Mouse (Mus musculus) heart, adult 2 months (tissue): ENCODE results near the gene Nup210l. TPM values are rescaled to one million over a fixed set of nuclear protein-coding genes. Genes with fewer than 3 reads are reported as not detected.

ENCODE experiments used
- DNase-seq, 2 experiments: peaks; one replicate each; pipeline ENCODE4 v3.0.0; 2021
- H3K27ac ChIP-seq: fragments of 200-600 bp; 2 replicates; pipeline ENCODE4 v1.8.1; 2022
- H3K27me3 ChIP-seq: fragments of 200-500 bp; 2 replicates; pipeline ENCODE4 v1.6.1; 2012; ENCODE audit warnings: mild to moderate bottlenecking, low read length, inconsistent platforms, mixed read lengths; ENCODE audit not compliant: control insufficient read depth, insufficient read depth
- H3K36me3 ChIP-seq: fragments of 200-500 bp; 2 replicates; pipeline ENCODE4 v1.6.1; 2012; ENCODE audit warnings: low read length, inconsistent platforms; ENCODE audit not compliant: control insufficient read depth, insufficient read depth
- H3K4me1 ChIP-seq: fragments of 200-500 bp; 2 replicates; pipeline ENCODE4 v1.6.1; 2011; ENCODE audit warnings: low read length; ENCODE audit not compliant: control insufficient read depth, insufficient read depth
- H3K4me3 ChIP-seq: fragments of 200-600 bp; 2 replicates; pipeline ENCODE4 v1.8.1; 2022
- H3K79me2 ChIP-seq: fragments of 200-500 bp; replicated peaks from 2 replicates; pipeline ENCODE4 v1.6.1; 2012; ENCODE audit warnings: mild to moderate bottlenecking, inconsistent platforms, low read length, moderate library complexity, mixed read lengths; ENCODE audit not compliant: control insufficient read depth, insufficient read depth
- H3K9ac ChIP-seq: fragments of 200-500 bp; 2 replicates; pipeline ENCODE4 v1.6.1; 2012; ENCODE audit warnings: low read depth, mild to moderate bottlenecking, control low read depth, inconsistent platforms, low read length, mixed read lengths
- CTCF ChIP-seq: fragments of 200-600 bp; IDR thresholded peaks from 2 replicates; pipeline ENCODE4 v1.8.1; 2022; ENCODE audit warnings: antibody characterized with exemption, mild to moderate bottlenecking, moderate library complexity
- EP300 ChIP-seq: fragments of 200-500 bp; IDR thresholded peaks from 2 replicates; pipeline ENCODE4 v1.6.1; 2011; ENCODE audit warnings: low read depth, low read length, control low read depth; ENCODE audit not compliant: insufficient read depth
- POLR2A ChIP-seq: fragments of 200-500 bp; IDR thresholded peaks from 2 replicates; pipeline ENCODE4 v1.6.1; 2011; ENCODE audit warnings: mild to moderate bottlenecking, low read depth, low read length, control low read depth; ENCODE audit not compliant: insufficient read depth
- WGBS: fragments of 180-500 bp; shearing (Covaris S2); methylation state at CpG from one replicate; pipeline ENCODE4 v1.1.7; 2018; 5-methylcytosine and 5-hydroxymethylcytosine counted together
- intact Hi-C: fragments of 180-260 bp; cut with DNase I; formaldehyde crosslinking; loops from one replicate; pipeline ENCODE4 v1.15.1; 2025
- polyA plus RNA-seq: library from polyadenylated mRNA; depleted of rRNA; stranded (reverse); fragments of >200 nt; gene quantifications from 2 replicates; pipeline ENCODE4 v1.2.3, GENCODE M21; 2012
- total RNA-seq, 2 experiments: library from RNA; stranded (reverse); gene quantifications; 2 replicates each; pipeline ENCODE4 v1.2.3; 2021

Nup210l gene
- total and polyA plus RNA-seq, 3 experiments, result 0.11 to 0.14 (median 0.13) TPM

- Histone ChIP-seq H3K4me3 (peak overlapping the region; percentile 79), H3K4me1 (peaks cover 22% of the 10 kb centered on the region), H3K27me3 (no peaks in the 10 kb centered on the region), H3K36me3 (peaks cover 14% of the 10 kb centered on the region), H3K27ac (peak overlapping the region; percentile 98), H3K9ac (peak overlapping the region; percentile 80), H3K79me2 (peaks cover 5% of the 10 kb centered on the region; the same call in 1 of the 2 replicates)
- intact Hi-C loops, result loop anchor here (2.0 kb wide), 2 partner anchors 27 to 307 kb away; partner anchors contain the start of genes Ubap2l and Ube2q1
- under 1% methylated on average over 53 of the region's 53 CpGs for WGBS
- DNase-seq, result peak; percentile 76 to 86
- TF ChIP-seq EP300 (no peak), CTCF (no peak), POLR2A (no peak; the same call in 1 of the 2 replicates)
These were observed 24.0 kb upstream of the Nup210l start for GRCm38 (mm10) chr3:90079763-90080497.

- Histone ChIP-seq H3K4me1 (peaks cover 27% of the 10 kb centered on the region), H3K9ac (peak overlapping the region; percentile 80), H3K4me3 (peak overlapping the region; percentile 79), H3K27ac (peak overlapping the region; percentile 98), H3K36me3 (peaks cover 17% of the 10 kb centered on the region), H3K27me3 (no peaks in the 10 kb centered on the region), H3K79me2 (peaks cover 7% of the 10 kb centered on the region; the same call in 1 of the 2 replicates)
- intact Hi-C loops, result no loop called here
- TF ChIP-seq POLR2A (no peak), CTCF (no peak), EP300 (no peak)
- no peak for DNase-seq
- 0% methylated on average over 6 of the region's 6 CpGs for WGBS
These were observed 23.5 kb upstream of the Nup210l start for GRCm38 (mm10) chr3:90080498-90080863.

- 34% methylated on average over 5 of the region's 5 CpGs for WGBS
- Histone ChIP-seq H3K4me3 (peak overlapping the region; percentile 19; the same call in 1 of the 2 replicates), H3K36me3 (peaks cover 20% of the 10 kb centered on the region), H3K79me2 (peaks cover 9% of the 10 kb centered on the region), H3K4me1 (peaks cover 31% of the 10 kb centered on the region), H3K27me3 (no peaks in the 10 kb centered on the region), H3K27ac (peak overlapping the region; percentile 64), H3K9ac (peak overlapping the region; percentile 54; the same call in 1 of the 2 replicates)
- DNase-seq, result peak in 1 of 2 experiments; percentile 42
- TF ChIP-seq EP300 (no peak), POLR2A (no peak), CTCF (no peak)
- intact Hi-C loops, result no loop called here
These were observed 22.3 kb upstream of the Nup210l start for GRCm38 (mm10) chr3:90081365-90082240.

- DNase-seq, result no peak
- peaks cover 9% of the 10 kb centered on the region for H3K79me2 ChIP-seq
- H3K9ac ChIP-seq, result no peak overlapping the region
- intact Hi-C loops, result no loop called here
- H3K4me3 ChIP-seq, result peak overlapping the region; percentile 5; the same call in 1 of the 2 replicates
- H3K27me3 ChIP-seq, result no peaks in the 10 kb centered on the region
- WGBS, result 27% methylated on average over 5 of the region's 5 CpGs
- peaks cover 30% of the 10 kb centered on the region for H3K4me1 ChIP-seq
- no peak for TF ChIP-seq CTCF
- TF ChIP-seq POLR2A, result no peak
- TF ChIP-seq EP300, result no peak
- H3K27ac ChIP-seq, result peak overlapping the region; percentile 64; the same call in 1 of the 2 replicates
- H3K36me3 ChIP-seq, result peaks cover 20% of the 10 kb centered on the region
These were observed 20.9 kb upstream of the Nup210l start for GRCm38 (mm10) chr3:90083034-90083433.

- H3K79me2 ChIP-seq, result peaks cover 9% of the 10 kb centered on the region
- H3K27ac ChIP-seq, result peak overlapping the region; percentile 10; the same call in 1 of the 2 replicates
- peak overlapping the region; percentile 5; the same call in 1 of the 2 replicates for H3K4me3 ChIP-seq
- H3K36me3 ChIP-seq, result peaks cover 20% of the 10 kb centered on the region
- no peaks in the 10 kb centered on the region for H3K27me3 ChIP-seq
- WGBS, result 47% methylated on average over 3 of the region's 3 CpGs
- peaks cover 30% of the 10 kb centered on the region for H3K4me1 ChIP-seq
- no peak for DNase-seq
- no peak overlapping the region for H3K9ac ChIP-seq
- intact Hi-C loops, result no loop called here
- TF ChIP-seq CTCF (no peak), POLR2A (no peak), EP300 (no peak)
These were observed 20.1 kb upstream of the Nup210l start for GRCm38 (mm10) chr3:90083698-90084324.
